Mouse (Mus musculus) heart, postnatal 25 days (tissue): ENCODE results near the gene Ak2. TPM values are rescaled to one million over a fixed set of nuclear protein-coding genes. Genes with fewer than 3 reads are reported as not detected.
A peak's percentile ranks its signal among the peaks of the same experiment; 100 is the strongest.

Experiments used
- DNase-seq: peaks from one replicate; pipeline ENCODE4 v3.0.0; 2022; ENCODE audit warnings: low spot score
- intact Hi-C: fragments of 180-260 bp; cut with DNase I; formaldehyde crosslinking; loops from one replicate; pipeline ENCODE4 v1.15.1; 2025
- total RNA-seq, 2 experiments: library from RNA; stranded (reverse); gene quantifications; 2 replicates each; pipeline ENCODE4 v1.2.3; 2021

The Ak2 gene
- total RNA-seq, 2 experiments from 2014 or later: 72.9 to 73.9 TPM

DNA sequence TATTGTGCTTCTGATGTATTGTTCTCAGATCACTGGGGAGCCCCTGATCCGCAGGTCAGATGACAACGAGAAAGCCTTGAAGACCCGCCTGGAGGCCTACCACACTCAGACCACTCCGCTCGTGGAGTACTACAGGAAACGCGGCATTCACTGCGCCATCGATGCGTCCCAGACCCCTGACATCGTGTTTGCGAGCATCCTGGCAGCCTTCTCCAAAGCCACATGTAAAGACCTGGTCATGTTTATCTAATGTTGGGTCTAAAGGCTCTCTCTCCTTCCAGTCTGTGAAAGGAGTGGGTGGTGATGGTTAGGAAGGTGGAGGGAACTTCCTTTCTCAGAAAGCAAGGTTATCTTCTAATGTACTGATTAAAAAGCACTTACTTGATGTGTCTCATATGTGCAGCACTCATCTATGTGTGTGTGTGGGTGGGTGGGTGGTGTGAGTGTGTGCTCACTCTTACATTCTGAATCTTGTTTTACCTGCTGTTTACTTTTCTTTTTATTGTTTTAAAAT, 16.3 kb downstream of the Ak2 start:
- intact Hi-C loops: no loop called here
- DNase-seq: no peak

- intact Hi-C loops: no loop called here
- no peak for DNase-seq
Measured at GRCm38 (mm10) chr4:129008672-129009071, 16.9 kb downstream of the Ak2 start.

DNA sequence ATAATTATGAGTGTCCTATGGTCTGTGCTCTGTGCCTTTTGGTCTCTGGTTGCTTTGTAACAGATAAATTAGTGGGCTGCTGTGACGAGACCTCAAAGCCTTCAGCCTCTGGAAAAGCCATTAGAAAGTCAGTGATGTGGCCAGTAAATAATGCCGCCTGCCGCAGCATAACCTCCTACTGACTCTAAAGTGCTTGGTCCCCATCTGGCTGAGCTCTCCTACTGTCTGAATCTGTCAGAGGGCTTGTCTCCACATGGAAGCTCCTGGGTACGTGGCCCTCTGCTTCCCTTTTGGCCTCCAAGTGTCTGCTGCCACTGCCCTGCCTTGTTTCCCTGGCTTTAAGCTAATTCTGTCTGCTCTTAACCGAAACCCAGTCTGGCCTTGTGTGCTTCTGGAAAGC, 17.8 kb downstream of the Ak2 start:
- no peak for DNase-seq
- intact Hi-C loops: no loop called here

- intact Hi-C loops: no loop called here
- DNase-seq: peak; percentile 33
Measured at GRCm38 (mm10) chr4:129011604-129012121, 19.9 kb downstream of the Ak2 start.

DNA sequence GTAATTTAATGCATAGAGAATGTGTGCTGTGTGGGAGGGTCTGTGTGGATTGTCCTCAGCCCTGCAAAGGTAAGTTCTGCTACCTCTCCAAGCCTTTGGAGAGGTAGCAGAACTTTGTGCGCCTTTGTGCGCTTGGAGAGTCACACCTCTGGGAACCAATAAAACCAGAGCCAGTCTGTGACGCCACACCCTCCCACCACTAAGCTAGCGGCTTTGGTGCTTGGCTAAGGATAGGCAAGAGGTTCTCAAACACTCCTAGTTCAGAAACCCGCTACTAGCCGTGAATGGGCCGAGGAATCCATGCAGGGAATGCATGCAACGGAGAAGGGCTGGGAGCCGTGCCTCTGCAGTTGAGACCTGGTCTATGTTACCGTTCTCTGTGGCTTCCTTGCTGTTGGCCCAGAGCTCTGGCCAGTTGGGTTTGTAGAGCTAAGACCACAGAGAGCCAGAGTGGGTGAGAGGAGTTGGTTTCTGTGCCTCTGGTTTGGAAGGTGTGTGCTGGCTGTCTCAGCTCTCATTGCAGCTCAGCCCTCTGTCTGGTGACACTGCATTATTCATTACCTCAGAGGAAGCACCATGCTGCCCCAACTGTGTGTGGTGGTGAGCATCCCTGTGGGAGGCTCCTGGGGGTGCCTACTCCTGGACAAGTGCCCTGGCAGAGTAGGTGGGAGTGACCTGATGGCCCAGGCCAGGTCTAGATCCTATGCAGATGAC, 21.6 kb downstream of the Ak2 start:
- no peak for DNase-seq
- intact Hi-C loops: no loop called here

DNA sequence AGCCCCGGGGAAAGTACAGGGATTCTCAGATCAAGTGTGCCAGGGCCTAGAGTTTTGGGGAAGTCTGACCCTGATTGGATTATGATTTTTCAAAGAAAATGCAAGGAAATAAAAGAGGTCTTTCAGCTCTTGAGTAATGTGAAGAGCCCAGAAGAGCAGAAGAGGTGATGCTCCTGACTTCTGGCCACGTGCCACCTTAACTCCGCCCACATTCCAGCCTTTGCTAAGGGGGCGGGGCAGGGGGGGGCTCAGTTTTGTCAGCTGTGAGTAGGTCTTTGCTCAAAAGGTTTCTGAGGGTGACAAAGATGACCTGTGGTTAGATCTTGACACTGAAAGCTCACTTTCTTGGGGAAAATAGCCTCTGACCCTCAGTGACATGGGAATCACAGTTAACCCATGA, 24.6 kb downstream of the Ak2 start:
- DNase-seq: no peak
- intact Hi-C loops: no loop called here

GRCm38 (mm10) chr4:129017150-129017549, 25.4 kb downstream of the Ak2 start:
- intact Hi-C loops: no loop called here
- no peak for DNase-seq

GRCm38 (mm10) chr4:129018788-129019435, 27.2 kb downstream of the Ak2 start:
- intact Hi-C loops: no loop called here
- DNase-seq: no peak

GRCm38 (mm10) chr4:129019788-129020187, 28.0 kb downstream of the Ak2 start:
- intact Hi-C loops: no loop called here

GRCm38 (mm10) chr4:129020454-129020853, 28.7 kb downstream of the Ak2 start:
- DNase-seq: peak; percentile 88
- intact Hi-C loops: no loop called here

More at GRCm38 (mm10) chr4:129019788-129020187, 28.0 kb downstream of the Ak2 start:
- DNase-seq: no peak

- DNase-seq: no peak
- intact Hi-C loops: no loop called here
Measured at GRCm38 (mm10) chr4:129021426-129021825, 29.7 kb downstream of the Ak2 start.

- DNase-seq: no peak
- intact Hi-C loops: no loop called here
Measured at GRCm38 (mm10) chr4:129021886-129022285, 30.1 kb downstream of the Ak2 start.

DNA sequence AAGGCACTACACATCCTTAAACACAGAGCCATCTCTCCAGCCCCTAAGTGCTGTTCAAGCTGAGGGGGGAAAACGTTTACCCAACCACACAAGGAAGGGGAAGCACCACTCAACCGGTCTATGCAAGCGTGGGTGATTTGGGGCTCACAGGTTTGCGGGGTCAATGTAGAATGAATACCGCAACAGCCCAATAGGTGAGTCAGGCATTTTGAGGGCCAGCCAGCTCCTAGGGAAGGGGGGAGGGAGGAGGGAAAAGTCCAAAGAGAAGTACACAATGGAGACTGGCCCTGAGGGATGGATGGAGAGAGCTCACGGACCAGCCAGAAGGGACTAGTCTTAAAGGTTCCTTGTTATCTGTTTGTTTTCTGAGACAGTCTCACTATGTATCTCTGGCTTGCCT, 32.1 kb downstream of the Ak2 start:
- intact Hi-C loops: no loop called here
- no peak for DNase-seq

DNA sequence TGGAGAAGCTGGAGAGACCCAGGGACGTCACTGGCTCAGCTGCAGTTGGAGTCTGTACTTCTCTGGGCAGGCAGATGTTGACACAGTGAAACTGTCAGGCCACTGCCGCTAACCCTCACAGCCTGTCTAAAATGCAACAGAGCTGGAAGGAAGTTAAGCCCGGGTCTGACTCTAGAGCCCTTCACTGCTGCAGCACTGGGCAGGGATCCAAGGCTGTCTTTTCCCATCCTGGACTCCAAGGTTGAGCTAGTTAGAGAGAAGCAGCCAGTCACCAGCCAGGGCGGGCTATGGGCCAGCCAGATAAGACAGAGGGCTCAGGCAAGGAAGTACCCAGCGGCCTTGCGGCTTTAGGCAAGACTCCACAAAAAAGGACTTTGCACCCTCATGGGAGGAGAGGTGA, 33.0 kb downstream of the Ak2 start:
- intact Hi-C loops: no loop called here
- DNase-seq: peak; percentile 68

DNA sequence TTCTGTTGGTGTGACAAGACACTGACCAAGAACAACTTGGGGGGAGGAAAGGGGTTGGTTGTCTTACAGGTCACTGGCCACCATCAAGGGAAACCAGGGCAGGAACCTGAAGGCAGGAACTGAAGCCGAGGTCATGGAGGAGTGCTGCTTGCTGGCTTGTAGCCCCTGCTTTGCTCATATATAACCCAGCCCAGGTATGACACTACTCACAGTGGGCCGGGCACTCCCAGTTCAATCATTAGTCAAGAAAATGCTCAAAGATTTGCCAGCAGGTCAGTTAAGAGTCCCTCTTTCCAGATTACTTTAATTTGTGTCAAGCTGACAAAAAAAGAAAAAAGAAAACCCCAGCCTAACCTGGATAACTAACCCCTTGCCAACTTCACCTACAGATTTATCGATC, 33.9 kb downstream of the Ak2 start:
- intact Hi-C loops: no loop called here
- DNase-seq: no peak

- intact Hi-C loops: no loop called here
- no peak for DNase-seq
Measured at GRCm38 (mm10) chr4:129030746-129031145, 39.0 kb downstream of the Ak2 start.

GRCm38 (mm10) chr4:129031408-129031965, 39.7 kb downstream of the Ak2 start:
- intact Hi-C loops: no loop called here

GRCm38 (mm10) chr4:129032133-129032962, 40.6 kb downstream of the Ak2 start:
- no peak for DNase-seq

More at GRCm38 (mm10) chr4:129031408-129031965, 39.7 kb downstream of the Ak2 start:
- no peak for DNase-seq

DNA sequence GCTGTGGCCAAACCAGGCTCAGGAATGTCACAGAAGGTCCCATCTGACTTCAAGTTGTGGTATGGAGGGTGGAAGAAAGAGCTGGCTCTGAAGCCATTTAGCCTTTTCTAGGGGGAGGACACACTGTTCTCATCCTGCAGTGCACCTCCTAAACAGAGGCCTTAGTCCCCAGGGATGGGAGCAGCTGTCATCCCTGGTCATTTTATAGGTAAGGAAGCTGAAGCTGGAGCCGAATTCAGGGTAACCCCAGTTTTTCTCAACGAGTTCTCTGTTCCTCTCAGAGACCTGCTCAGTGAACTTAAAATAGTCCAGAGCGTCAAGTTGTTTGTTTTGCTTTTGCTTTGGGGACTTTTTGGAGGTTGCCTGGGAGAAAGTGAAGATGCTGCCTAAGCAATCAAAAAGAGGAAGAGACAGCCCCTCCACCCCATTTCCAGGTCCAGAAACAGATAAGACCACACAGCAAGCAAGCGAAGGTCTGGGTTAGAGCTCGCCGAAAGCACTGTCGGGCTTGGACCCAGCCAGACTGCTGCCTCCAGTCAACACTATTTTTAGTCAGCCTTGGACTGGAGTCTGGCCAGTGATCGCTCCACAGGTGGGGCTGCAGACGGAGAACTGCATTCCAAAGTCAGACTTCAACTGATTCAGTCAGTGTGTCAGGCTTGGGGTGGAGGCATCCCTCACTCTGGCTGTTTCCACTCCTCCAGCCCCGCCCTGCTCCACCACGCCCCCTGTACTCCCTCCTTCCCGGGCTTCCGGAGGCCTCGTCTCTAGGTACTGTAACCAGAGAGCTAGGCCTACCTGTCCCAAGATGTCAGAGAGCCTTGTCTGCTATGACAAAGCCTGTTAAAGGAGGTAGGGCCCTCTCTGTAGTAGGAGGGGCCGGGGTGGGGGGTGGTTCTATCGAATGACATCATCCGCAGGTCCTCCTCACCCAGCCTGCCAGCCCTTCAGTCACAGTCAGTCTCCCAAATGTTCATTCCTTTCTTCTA, 41.5 kb downstream of the Ak2 start:
- intact Hi-C loops: no loop called here
- peak; percentile 39 for DNase-seq

More at GRCm38 (mm10) chr4:129032133-129032962, 40.6 kb downstream of the Ak2 start:
- intact Hi-C loops: no loop called here
